Mouse (Mus musculus): ENCODE data around the gene Sardh. TPM values are rescaled to one million over a fixed set of nuclear protein-coding genes. Genes with fewer than 3 reads are reported as not detected.

Gene Sardh
- polyA plus RNA-seq, 1 experiment from 2014 or later, result 145 TPM

DNA sequence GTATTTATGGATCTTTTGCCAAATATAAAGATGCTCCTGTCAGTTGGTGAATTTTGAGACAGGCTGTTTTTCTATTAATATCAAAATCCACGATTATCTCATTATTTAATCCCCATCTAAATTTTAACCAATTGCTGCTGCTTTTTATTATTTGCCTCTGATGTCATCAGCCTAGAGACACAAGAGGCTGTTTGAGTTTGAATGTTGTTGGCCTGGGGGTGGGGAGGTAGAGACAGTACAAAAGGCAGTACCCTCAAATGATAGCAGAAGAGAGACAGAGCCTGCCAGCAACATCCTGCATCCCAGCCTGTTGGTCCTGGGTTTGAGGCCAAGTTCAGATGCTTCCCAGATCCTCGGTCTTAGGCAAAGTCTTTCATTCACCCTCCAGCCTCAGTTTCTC lies 73.9 kb downstream of the Sardh start:
- ATAC-seq (no peak), DNase-seq (no peak)
- no peaks in the 10 kb centered on the region for H3K4me1 ChIP-seq (ENCODE audit: insufficient read depth)
- no peaks in the 10 kb centered on the region for H3K27me3 ChIP-seq (ENCODE audit: insufficient read depth, low read length)
- no peaks in the 10 kb centered on the region for H3K9me3 ChIP-seq (ENCODE audit: low read length)
- no peaks in the 10 kb centered on the region for H3K36me3 ChIP-seq (replicated peaks; ENCODE audit: insufficient read depth, low read length)
- no peak overlapping the region for H3K9ac ChIP-seq (replicated peaks)
- H3K27ac ChIP-seq (ENCODE audit: low read depth), result no peak overlapping the region
- WGBS (ENCODE audit: insufficient replicate concordance), result 62% methylated on average over 2 of the region's 2 CpGs
- no peak overlapping the region for H3K4me2 ChIP-seq (ENCODE audit: low read depth, low read length)
- no peak overlapping the region for H3K4me3 ChIP-seq (ENCODE audit: low read depth, low read length)
- TF ChIP-seq CTCF (IDR thresholded peaks at IDR 0.05; ENCODE audit: low read depth) (no peak), EP300 (IDR thresholded peaks at IDR 0.05; ENCODE audit: low read depth) (no peak)

DNA sequence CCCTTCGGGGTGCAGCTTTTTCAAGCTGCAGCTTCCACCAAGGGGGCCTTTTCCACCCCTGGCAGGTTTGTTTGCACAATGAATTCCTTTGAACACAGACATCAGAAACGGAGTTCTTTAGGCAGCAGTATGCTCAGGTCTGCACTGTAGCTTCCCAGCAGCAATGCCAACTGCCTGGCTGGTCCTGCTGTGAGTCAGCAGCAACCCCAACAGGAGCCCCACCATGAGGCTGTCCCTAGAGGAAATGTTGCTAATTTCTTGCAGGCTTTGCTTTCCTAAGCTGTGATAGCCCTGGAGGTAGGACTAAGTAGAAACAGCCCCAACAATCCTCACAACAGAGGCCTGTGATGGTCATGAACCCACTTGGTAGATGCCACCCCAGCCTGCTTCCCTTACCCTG lies 81.1 kb downstream of the Sardh start:
- Histone ChIP-seq H3K4me2 (ENCODE audit: low read depth, low read length) (no peak overlapping the region), H3K36me3 (replicated peaks; ENCODE audit: insufficient read depth, low read length) (no peaks in the 10 kb centered on the region), H3K9ac (replicated peaks) (no peak overlapping the region), H3K4me1 (ENCODE audit: insufficient read depth) (no peaks in the 10 kb centered on the region), H3K27me3 (ENCODE audit: insufficient read depth, low read length) (no peaks in the 10 kb centered on the region), H3K27ac (ENCODE audit: low read depth) (no peak overlapping the region), H3K4me3 (ENCODE audit: low read depth, low read length) (no peak overlapping the region), H3K9me3 (ENCODE audit: low read length) (no peaks in the 10 kb centered on the region)
- no peak for ATAC-seq
- no peak for DNase-seq
- TF ChIP-seq CTCF (IDR thresholded peaks at IDR 0.05; ENCODE audit: low read depth), result no peak
- no peak for TF ChIP-seq EP300 (IDR thresholded peaks at IDR 0.05; ENCODE audit: low read depth)
- WGBS (ENCODE audit: insufficient replicate concordance), result 26% methylated on average over 2 of the region's 2 CpGs

DNA sequence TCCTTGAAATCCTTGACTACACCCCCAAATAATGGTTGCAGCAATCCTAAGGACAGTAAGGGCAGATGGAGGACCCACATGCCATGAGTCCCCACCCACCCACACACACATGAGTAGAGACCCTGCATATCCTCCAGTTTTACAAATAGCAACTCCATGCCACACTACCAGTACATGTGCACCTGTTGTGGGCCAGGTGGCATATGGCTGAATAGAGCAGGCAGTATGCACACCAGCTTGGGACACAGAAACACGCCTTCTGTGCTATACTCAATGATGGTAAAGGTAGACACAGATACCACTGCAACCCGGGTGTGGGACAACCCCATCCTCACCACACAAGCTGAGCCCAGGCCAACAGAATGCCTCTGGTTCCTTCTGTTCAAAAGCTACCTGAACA lies 82.1 kb downstream of the Sardh start:
- WGBS (ENCODE audit: insufficient replicate concordance), result 67% methylated on average over 2 of the region's 2 CpGs
- Histone ChIP-seq H3K4me2 (ENCODE audit: low read depth, low read length) (no peak overlapping the region), H3K4me1 (ENCODE audit: insufficient read depth) (no peaks in the 10 kb centered on the region), H3K9me3 (ENCODE audit: low read length) (no peaks in the 10 kb centered on the region), H3K9ac (replicated peaks) (no peak overlapping the region), H3K27me3 (ENCODE audit: insufficient read depth, low read length) (no peaks in the 10 kb centered on the region), H3K27ac (ENCODE audit: low read depth) (no peak overlapping the region), H3K4me3 (ENCODE audit: low read depth, low read length) (no peak overlapping the region), H3K36me3 (replicated peaks; ENCODE audit: insufficient read depth, low read length) (no peaks in the 10 kb centered on the region)
- DNase-seq (no peak), ATAC-seq (no peak)
- no peak for TF ChIP-seq CTCF (IDR thresholded peaks at IDR 0.05; ENCODE audit: low read depth)
- no peak for TF ChIP-seq EP300 (IDR thresholded peaks at IDR 0.05; ENCODE audit: low read depth)

DNA sequence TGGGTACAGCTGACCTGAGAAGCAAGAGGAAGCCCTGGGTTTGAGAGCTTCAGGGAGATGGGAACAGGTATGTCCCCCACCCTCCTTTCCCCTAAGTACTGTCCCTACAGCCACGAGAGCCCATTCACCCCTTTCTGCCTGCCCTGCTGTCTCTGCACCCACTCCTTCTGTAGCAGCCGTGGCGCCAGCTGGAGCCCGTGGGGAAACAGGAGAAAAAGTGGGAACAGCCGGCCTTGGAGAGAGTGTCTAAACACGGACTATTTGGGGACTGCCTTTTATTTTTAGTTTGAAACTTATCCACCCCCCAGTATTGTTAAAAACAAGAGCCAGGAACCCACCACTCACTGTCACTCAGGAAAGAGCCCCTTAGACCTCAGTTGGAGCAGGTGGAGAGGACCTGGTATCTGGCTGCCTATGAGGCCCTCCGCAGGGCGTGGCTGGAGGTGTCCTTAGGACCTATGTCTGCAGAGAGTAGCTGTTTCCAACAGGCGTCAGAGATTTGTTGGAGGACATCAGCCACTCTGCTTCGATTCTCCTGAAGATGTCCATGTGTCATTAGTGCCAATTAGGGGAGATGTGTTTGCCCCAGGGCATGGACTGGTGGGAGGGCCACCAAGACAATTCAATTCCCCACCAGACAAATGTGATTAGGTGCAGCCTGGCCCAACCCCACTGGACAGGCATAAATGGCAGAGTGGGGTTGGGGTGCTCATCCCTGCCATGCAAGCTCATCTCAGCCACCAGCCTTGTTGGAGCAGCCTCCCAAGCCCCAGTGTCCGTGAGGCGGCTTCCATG lies 83.1 kb downstream of the Sardh start, which contains the start of gene Dbh:
Gene Dbh (plus strand): TSS at position 438 of the 795 bp plus-strand sequence.
- H3K4me1 ChIP-seq (ENCODE audit: insufficient read depth), result no peaks in the 10 kb centered on the region
- no peak within 1 kb of the TSS for H3K4me2 ChIP-seq (ENCODE audit: low read depth, low read length)
- no peaks in the 10 kb centered on the region for H3K9me3 ChIP-seq (ENCODE audit: low read length)
- ATAC-seq, result no peak
- WGBS (ENCODE audit: insufficient replicate concordance), result 69% methylated on average over 12 of the region's 12 CpGs
- H3K27ac ChIP-seq (ENCODE audit: low read depth), result no peak within 1 kb of the TSS
- no peaks in the 10 kb centered on the region for H3K27me3 ChIP-seq (ENCODE audit: insufficient read depth, low read length)
- no peaks in the 10 kb centered on the region for H3K36me3 ChIP-seq (replicated peaks; ENCODE audit: insufficient read depth, low read length)
- no peak within 1 kb of the TSS for H3K9ac ChIP-seq (replicated peaks)
- TF ChIP-seq CTCF (IDR thresholded peaks at IDR 0.05; ENCODE audit: low read depth) (no peak), EP300 (IDR thresholded peaks at IDR 0.05; ENCODE audit: low read depth) (no peak)
- no peak for DNase-seq
- no peak within 1 kb of the TSS for H3K4me3 ChIP-seq (ENCODE audit: low read depth, low read length)

DNA sequence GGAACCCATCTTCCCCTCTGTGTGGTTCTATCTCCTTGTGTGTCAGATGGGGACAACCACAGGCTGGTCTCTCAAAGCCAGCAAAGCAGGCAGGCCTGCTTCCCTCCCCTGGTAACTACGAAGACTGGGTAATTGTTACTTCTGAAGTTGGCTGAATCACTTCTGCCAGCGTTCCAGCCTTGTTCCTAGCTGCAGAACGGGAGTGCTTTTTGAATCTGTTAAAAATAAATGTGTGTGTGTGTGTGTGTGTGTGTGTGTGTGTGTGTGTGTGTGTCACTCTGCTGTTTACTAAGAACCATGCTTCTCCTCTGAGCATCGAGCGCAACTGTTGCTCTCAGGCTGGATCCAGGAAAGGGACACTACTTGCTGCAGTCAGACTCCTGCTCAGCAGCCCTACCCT lies 84.3 kb downstream of the Sardh start:
- H3K27me3 ChIP-seq (ENCODE audit: insufficient read depth, low read length), result no peaks in the 10 kb centered on the region
- H3K9ac ChIP-seq (replicated peaks), result no peak overlapping the region
- TF ChIP-seq CTCF (IDR thresholded peaks at IDR 0.05; ENCODE audit: low read depth), result no peak
- no peak for TF ChIP-seq EP300 (IDR thresholded peaks at IDR 0.05; ENCODE audit: low read depth)
- no peak overlapping the region for H3K4me3 ChIP-seq (ENCODE audit: low read depth, low read length)
- H3K36me3 ChIP-seq (replicated peaks; ENCODE audit: insufficient read depth, low read length), result no peaks in the 10 kb centered on the region
- DNase-seq (no peak), ATAC-seq (no peak)
- no peak overlapping the region for H3K27ac ChIP-seq (ENCODE audit: low read depth)
- 70% methylated on average over 5 of the region's 5 CpGs for WGBS (ENCODE audit: insufficient replicate concordance)
- no peaks in the 10 kb centered on the region for H3K9me3 ChIP-seq (ENCODE audit: low read length)
- H3K4me1 ChIP-seq (ENCODE audit: insufficient read depth), result no peaks in the 10 kb centered on the region
- no peak overlapping the region for H3K4me2 ChIP-seq (ENCODE audit: low read depth, low read length)

DNA sequence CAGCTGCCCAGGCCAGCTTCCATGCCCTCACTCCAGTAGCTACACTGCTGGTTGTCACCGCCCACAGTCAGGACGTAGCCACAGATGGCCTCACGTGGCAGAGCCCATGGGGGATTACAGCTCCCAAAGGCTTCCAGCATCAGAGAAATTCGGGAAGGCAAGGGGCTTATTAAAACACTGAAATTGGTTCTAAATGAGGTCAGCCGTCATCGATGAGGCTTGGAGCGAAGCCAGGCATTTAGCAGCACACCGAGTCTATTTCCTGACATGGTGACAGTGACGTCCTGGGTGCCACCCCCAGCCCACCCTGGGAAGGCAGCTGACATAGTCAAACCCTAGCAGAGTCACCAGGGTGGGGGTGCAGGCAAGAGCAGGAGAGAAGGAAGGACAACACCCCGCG lies 85.5 kb downstream of the Sardh start:
- TF ChIP-seq CTCF (IDR thresholded peaks at IDR 0.05; ENCODE audit: low read depth) (no peak), EP300 (IDR thresholded peaks at IDR 0.05; ENCODE audit: low read depth) (no peak)
- no peak overlapping the region for H3K4me2 ChIP-seq (ENCODE audit: low read depth, low read length)
- ATAC-seq (no peak), DNase-seq (no peak)
- no peaks in the 10 kb centered on the region for H3K9me3 ChIP-seq (ENCODE audit: low read length)
- H3K36me3 ChIP-seq (replicated peaks; ENCODE audit: insufficient read depth, low read length), result no peaks in the 10 kb centered on the region
- no peak overlapping the region for H3K9ac ChIP-seq (replicated peaks)
- H3K27me3 ChIP-seq (ENCODE audit: insufficient read depth, low read length), result no peaks in the 10 kb centered on the region
- no peak overlapping the region for H3K27ac ChIP-seq (ENCODE audit: low read depth)
- 67% methylated on average over 11 of the region's 11 CpGs for WGBS (ENCODE audit: insufficient replicate concordance)
- no peaks in the 10 kb centered on the region for H3K4me1 ChIP-seq (ENCODE audit: insufficient read depth)
- no peak overlapping the region for H3K4me3 ChIP-seq (ENCODE audit: low read depth, low read length)

Data from liver, postnatal 0 days (tissue).